Mouse (Mus musculus) limb, embryonic 15.5 days (tissue): ENCODE results near the gene Prss16. TPM values are rescaled to one million over a fixed set of nuclear protein-coding genes. Genes with fewer than 3 reads are reported as not detected.

ENCODE experiments used
- ATAC-seq: fragments of 200-750 bp; cut with Nextera tagmentation; 2 replicates; pipeline ENCODE4 v1.8.0; 2017; ENCODE audit warnings: low read depth, moderate TSS enrichment; ENCODE audit not compliant: insufficient number of reproducible peaks, low FRiP score, low TSS enrichment
- H3K27ac ChIP-seq: fragments of 300-500 bp; sonication (generic); 2 replicates; pipeline ENCODE4 v1.5.1; 2015; ENCODE audit warnings: moderate library complexity, mild to moderate bottlenecking, inconsistent platforms
- H3K27me3 ChIP-seq: fragments of 300-500 bp; sonication (generic); 2 replicates; pipeline ENCODE4 v1.6.1; 2015; ENCODE audit warnings: inconsistent platforms
- H3K36me3 ChIP-seq: fragments of 300-500 bp; sonication (generic); 2 replicates; pipeline ENCODE4 v1.6.1; 2015; ENCODE audit warnings: inconsistent platforms
- H3K4me1 ChIP-seq: fragments of 300-500 bp; sonication (generic); 2 replicates; pipeline ENCODE4 v1.6.1; 2015; ENCODE audit warnings: inconsistent platforms
- H3K4me2 ChIP-seq: fragments of 300-500 bp; sonication (generic); 2 replicates; pipeline ENCODE4 v1.6.1; 2015; ENCODE audit warnings: mild to moderate bottlenecking, inconsistent platforms
- H3K4me3 ChIP-seq: fragments of 300-500 bp; sonication (generic); 2 replicates; pipeline ENCODE4 v1.5.1; 2015; ENCODE audit warnings: mild to moderate bottlenecking, inconsistent platforms
- H3K9ac ChIP-seq: fragments of 300-500 bp; sonication (generic); 2 replicates; pipeline ENCODE4 v1.6.1; 2015; ENCODE audit warnings: inconsistent platforms
- H3K9me3 ChIP-seq: fragments of 300-500 bp; sonication (generic); 2 replicates; pipeline ENCODE4 v1.6.1; 2016; ENCODE audit warnings: inconsistent platforms
- WGBS: fragments of 180-500 bp; shearing (Covaris S2); methylation state at CpG from one replicate; pipeline ENCODE4 v1.1.7; 2015; 5-methylcytosine and 5-hydroxymethylcytosine counted together
- polyA plus RNA-seq: library from polyadenylated mRNA; unstranded; fragments of >200 nt; fragmentation: Nextera tagmentation; extraction: Ambion mirVana; gene quantifications from 2 replicates; pipeline ENCODE4 v1.2.1, GENCODE M21; 2015

Prss16 gene
- polyA plus RNA-seq, 1 experiment from 2014 or later = 1.2 TPM

DNA sequence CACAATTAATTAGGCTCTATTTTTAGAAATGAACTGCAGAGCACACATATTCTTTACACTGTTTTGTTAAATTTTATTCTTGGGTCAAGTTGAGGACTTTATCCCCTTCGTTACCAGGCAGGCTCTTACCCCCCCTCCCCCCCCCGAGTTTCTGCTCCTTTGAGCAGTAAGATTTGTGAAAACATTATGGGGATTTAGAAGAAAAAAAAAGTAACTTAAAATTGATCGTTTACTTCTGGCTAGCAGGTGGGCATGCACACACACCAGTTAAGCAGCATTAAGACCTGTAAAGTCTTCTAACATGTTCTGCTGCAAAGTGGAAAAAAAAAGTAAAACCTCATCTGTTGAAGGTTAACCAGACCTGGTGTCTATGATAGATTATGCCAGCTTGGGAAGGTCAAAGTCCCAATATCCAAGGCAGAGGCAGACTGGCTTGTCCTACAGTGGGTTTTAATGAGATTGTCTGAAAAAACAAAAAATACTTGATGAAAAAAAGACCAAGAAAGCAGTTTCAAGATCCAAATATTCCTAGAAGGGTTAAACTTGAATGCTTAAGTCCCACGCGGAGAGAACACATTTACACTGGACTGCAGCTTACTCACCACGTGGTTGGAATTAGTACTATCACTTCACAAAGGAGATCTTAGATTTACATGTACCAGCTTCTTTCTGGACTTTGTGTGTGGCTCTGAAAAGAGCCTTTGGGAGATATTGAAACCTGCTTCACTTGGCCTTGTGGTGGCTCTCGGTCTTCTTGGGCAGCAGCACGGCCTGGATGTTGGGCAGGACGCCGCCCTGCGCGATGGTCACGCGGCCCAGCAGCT lies 25.1 kb upstream of the Prss16 start:
- Histone ChIP-seq H3K27me3 (no peaks in the 10 kb centered on the region), H3K27ac (peak overlapping the region; percentile 77), H3K4me1 (peaks cover 15% of the 10 kb centered on the region), H3K9ac (0 out of 2 replicates have a peak overlapping the region, but pooled peaks have one; percentile 14), H3K4me2 (peak overlapping the region; percentile 52), H3K9me3 (no peaks in the 10 kb centered on the region), H3K4me3 (peak overlapping the region; percentile 43), H3K36me3 (no peaks in the 10 kb centered on the region)
- under 1% methylated on average over 14 of the region's 14 CpGs for WGBS
- ATAC-seq = no peak

DNA sequence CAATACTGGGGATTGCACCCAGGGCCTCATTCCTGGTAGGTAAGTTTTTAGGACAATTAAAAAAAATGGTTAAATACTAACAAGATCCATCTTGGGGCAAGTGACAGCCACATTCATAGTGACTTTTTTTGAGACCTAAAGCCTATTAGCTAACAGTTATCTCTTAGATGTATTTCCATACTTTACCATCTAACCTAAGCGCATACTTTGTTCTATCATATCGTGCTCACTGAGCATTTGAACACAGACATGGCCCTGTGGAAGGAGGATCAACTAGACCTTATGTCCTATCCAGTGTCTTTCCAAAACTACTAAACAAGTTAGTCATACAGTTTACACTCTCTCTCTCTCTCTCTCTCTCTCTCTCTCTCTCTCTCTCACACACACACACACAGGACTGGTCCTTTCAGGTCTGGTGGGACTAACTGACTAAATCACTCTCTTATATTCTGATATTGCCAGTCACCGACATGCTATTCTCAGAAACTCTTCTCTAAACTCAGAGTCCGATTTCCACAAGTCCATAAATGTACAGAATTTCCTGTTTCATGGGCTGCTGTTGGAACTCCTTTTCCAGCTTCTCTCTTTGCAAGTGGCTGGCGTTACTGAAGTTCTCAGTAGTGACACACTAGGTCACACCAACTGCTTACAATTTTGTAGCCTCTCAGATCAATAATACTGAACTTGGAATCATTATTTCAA lies 24.4 kb upstream of the Prss16 start:
- Histone ChIP-seq H3K4me3 (peak overlapping the region; percentile 43; the same call in 1 of the 2 replicates), H3K9me3 (no peaks in the 10 kb centered on the region), H3K36me3 (no peaks in the 10 kb centered on the region), H3K9ac (no peak overlapping the region), H3K27me3 (no peaks in the 10 kb centered on the region), H3K4me2 (peak overlapping the region; percentile 52; the same call in 1 of the 2 replicates), H3K27ac (no peak overlapping the region), H3K4me1 (peaks cover 15% of the 10 kb centered on the region)
- ATAC-seq = no peak
- WGBS = 40% methylated on average over 5 of the region's 5 CpGs

DNA sequence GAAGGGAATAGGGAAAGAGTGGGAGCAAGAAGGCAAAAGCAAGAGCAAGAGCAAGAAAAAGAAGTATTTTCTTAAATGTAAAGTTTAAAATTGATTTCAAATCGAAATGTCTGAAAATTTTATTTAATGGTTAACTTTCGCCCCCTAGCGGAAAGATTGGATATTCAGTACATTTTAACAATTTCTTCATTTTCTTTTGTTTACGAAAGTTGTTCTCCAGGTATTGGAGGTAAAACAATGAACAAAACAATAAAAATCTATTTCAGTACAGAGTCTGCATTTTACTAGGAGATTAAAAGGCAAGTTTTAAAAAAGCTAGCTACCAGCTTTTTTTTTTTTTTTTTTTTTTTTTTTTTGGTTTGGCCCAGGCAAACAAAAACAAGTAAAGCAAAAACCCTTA lies 21.0 kb upstream of the Prss16 start:
- Histone ChIP-seq H3K27ac (no peak overlapping the region), H3K27me3 (no peaks in the 10 kb centered on the region), H3K9ac (no peak overlapping the region), H3K4me2 (no peak overlapping the region), H3K4me1 (peaks cover 12% of the 10 kb centered on the region), H3K4me3 (no peak overlapping the region), H3K36me3 (no peaks in the 10 kb centered on the region), H3K9me3 (no peaks in the 10 kb centered on the region)
- WGBS = 9% methylated on average over 4 of the region's 4 CpGs
- ATAC-seq = no peak

DNA sequence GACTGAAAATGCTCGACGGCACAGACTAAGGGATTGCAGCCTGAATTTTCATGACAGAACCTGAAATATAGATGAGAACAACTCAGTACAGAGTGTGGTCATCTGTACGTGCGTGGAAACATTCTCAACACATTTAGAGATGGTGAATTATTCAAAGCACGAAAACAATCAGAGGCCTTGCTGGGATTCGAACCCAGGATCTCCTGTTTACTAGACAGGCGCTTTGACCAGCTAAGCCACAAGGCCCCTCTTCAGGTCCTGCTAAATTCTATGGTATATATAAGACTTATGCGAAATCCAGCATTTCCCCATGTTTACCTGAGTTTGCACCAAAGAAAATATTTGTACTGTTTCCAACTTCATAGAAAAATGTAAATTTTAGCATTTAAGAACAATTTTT lies 20.4 kb upstream of the Prss16 start:
- Histone ChIP-seq H3K4me1 (peaks cover 10% of the 10 kb centered on the region), H3K9ac (no peak overlapping the region), H3K36me3 (no peaks in the 10 kb centered on the region), H3K4me2 (no peak overlapping the region), H3K27me3 (no peaks in the 10 kb centered on the region), H3K27ac (no peak overlapping the region), H3K4me3 (no peak overlapping the region), H3K9me3 (no peaks in the 10 kb centered on the region)
- 37% methylated on average over 8 of the region's 8 CpGs for WGBS
- ATAC-seq = no peak

DNA sequence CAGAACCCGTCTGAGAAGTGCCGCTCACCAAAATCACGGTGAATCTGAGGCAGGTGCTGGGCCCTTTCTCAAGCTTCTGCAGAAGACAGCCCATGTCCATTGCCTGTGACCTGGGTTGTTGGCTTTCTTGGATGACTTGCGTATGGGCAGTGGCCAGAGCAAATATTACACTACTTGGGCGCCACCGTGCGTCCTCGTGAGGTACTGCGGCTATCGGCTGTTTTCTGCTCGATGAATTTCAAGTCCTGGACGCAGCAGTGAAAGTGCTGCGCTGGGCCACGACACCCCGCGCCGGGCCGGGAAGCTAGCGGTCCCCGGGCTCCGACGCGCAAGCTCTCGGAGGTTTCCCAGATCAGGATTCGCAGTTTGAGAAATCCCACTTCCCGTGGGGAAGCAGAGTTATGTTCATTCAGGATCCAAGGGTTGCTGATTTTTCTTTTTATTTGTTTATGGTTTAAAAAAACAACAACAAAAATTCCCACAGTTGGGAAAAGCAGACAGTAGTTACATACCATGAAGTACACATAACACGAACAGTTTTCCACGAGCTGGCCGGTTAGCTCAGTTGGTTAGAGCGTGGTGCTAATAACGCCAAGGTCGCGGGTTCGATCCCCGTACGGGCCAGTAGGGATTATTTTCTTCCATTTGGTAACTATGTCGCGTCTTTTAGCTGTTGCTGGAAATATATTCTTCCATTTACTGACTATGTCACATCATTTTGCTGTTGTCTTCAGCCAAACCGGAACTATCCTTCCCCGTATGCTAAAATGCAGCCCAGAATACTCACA lies 19.3 kb upstream of the Prss16 start:
- no peaks in the 10 kb centered on the region for H3K9me3 ChIP-seq
- H3K27me3 ChIP-seq = no peaks in the 10 kb centered on the region
- H3K4me2 ChIP-seq = peak overlapping the region; percentile 52
- 0 out of 2 replicates have a peak, but pooled peaks cover 4% of the 10 kb centered on the region for H3K4me1 ChIP-seq
- H3K4me3 ChIP-seq = peak overlapping the region; percentile 51
- H3K9ac ChIP-seq = peak overlapping the region; percentile 51; the same call in 1 of the 2 replicates
- peak; percentile 76 for ATAC-seq
- no peaks in the 10 kb centered on the region for H3K36me3 ChIP-seq
- WGBS = 1% methylated on average over 40 of the region's 40 CpGs
- H3K27ac ChIP-seq = peak overlapping the region; percentile 88

DNA sequence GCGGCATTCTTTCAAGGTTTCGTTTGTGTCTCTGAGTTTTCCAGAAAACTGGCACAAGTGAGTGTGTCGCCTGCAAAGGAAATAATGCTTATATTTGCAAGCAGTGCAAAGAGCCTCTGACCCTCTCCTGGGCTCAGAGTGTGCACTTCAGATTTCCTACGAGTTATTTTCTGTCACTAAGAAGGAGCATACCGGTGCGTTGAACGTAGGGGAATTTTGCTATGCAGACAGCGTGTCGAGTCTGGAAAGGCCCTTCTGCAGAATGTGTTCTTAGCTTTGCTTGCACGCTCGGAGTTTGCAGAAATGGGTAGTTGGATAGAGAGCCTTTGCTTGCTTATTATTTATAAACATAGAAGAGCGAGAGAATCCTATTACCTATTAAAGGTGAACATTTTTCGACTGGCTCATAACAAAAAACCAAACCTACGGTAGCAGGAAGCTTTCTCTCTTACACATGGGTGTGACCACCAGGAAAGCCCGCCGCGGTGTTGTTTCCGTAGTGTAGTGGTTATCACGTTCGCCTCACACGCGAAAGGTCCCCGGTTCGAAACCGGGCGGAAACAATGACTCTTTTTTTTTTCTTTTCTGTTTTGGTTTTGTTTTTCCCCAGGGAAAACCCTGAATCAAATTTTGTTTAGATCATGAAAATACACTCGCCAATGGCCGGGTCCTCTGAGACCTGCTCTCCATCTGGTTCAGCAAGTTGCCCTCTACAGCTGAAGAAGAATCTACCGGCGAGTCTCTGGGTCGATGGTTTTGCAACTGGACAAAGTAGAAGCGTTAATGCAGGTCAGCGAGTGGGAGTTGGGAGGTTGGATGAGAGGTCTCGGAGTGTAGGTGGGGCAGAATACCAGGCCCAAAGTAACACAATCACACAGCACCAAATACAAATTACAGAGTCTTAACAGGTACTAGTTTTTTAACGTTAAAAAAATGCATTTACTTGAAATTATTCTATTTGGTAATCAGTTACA lies 16.8 kb upstream of the Prss16 start:
- Histone ChIP-seq H3K4me3 (peak overlapping the region; percentile 46), H3K4me2 (peak overlapping the region; percentile 52), H3K9ac (0 out of 2 replicates have a peak overlapping the region, but pooled peaks have one; percentile 14), H3K27ac (peak overlapping the region; percentile 44; the same call in 1 of the 2 replicates), H3K27me3 (no peaks in the 10 kb centered on the region), H3K36me3 (no peaks in the 10 kb centered on the region), H3K9me3 (no peaks in the 10 kb centered on the region), H3K4me1 (peaks cover 7% of the 10 kb centered on the region; the same call in 1 of the 2 replicates)
- WGBS = 1% methylated on average over 35 of the region's 35 CpGs
- ATAC-seq = peak; percentile 60; the same call in 1 of the 2 replicates

DNA sequence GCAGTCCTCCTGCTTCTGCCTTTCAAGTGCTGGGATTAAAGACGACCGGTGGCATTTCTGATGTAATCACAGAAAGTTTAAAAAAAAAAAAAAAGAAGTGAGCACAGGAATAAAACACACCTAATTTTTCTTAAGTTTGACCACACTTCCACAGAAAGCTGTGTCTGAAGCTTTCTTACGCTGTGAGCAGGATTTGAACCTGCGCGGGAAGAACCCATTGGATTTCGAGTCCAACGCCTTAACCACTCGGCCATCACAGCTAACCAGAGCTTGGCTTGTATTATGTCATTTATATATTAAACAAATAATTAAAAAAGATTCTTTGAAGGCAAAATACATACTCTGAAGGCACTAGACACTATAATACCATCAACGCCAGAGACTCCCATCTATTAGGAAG lies 12.7 kb upstream of the Prss16 start:
- WGBS = 1% methylated on average over 9 of the region's 9 CpGs

DNA sequence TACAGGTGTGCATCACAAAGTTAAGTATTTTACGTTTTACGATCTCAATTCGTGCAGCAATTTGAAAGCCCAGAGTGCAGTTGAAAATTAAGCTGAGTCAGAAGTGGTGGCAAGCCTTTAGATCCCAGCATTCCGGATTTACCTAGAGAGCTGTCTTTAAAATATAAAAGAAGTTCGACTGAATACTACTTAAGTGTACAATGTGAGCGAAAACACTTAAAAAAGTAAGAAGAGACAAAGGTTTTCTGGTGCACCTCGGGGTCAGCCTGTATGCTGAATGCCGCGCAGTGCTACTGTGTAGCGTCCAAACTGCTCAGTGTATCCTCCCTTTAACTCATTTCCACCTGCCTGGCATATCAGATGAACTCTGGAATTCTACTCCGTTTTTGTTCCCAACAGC lies 12.0 kb upstream of the Prss16 start:
- WGBS = under 1% methylated on average over 11 of the region's 11 CpGs
- 0 out of 2 replicates have a peak overlapping the region, but pooled peaks have one; percentile 10 for H3K9ac ChIP-seq
- H3K27ac ChIP-seq = no peak overlapping the region
- peaks cover 35% of the 10 kb centered on the region for H3K27me3 ChIP-seq
- peaks cover 18% of the 10 kb centered on the region for H3K4me1 ChIP-seq
- no peaks in the 10 kb centered on the region for H3K9me3 ChIP-seq
- H3K36me3 ChIP-seq = no peaks in the 10 kb centered on the region
- H3K4me2 ChIP-seq = peak overlapping the region; percentile 56
- H3K4me3 ChIP-seq = peak overlapping the region; percentile 45
- no peak for ATAC-seq

More for the DNA sequence above, 12.7 kb upstream of the Prss16 start:
- Histone ChIP-seq H3K36me3 (no peaks in the 10 kb centered on the region), H3K4me3 (peak overlapping the region; percentile 45), H3K27me3 (peaks cover 32% of the 10 kb centered on the region), H3K9ac (0 out of 2 replicates have a peak overlapping the region, but pooled peaks have one; percentile 10), H3K27ac (no peak overlapping the region), H3K9me3 (no peaks in the 10 kb centered on the region), H3K4me1 (peaks cover 18% of the 10 kb centered on the region), H3K4me2 (peak overlapping the region; percentile 56)
- no peak for ATAC-seq

DNA sequence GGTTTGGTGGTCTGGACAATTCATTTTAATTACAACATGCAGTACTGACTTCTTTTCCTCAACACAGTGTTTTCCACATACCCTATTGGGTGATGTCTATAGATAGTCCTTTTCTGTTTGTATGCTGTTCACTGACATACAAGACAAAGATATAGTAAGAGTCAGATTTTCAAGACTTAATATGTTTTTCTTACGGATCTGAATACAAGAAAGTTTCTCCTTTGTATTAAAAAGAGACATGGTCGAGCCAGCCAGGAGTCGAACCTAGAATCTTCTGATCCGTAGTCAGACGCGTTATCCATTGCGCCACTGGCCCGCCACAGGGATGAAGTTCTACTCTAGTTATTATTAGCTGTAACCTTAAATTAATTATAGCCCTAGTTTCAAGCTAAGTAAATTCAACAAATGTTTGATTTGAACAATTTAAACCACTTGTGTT lies 11.4 kb upstream of the Prss16 start:
- Histone ChIP-seq H3K4me3 (peak overlapping the region; percentile 45), H3K9me3 (no peaks in the 10 kb centered on the region), H3K27me3 (peaks cover 40% of the 10 kb centered on the region), H3K9ac (no peak overlapping the region), H3K27ac (no peak overlapping the region), H3K4me1 (peaks cover 16% of the 10 kb centered on the region), H3K4me2 (peak overlapping the region; percentile 56), H3K36me3 (no peaks in the 10 kb centered on the region)
- ATAC-seq = no peak
- under 1% methylated on average over 8 of the region's 8 CpGs for WGBS

DNA sequence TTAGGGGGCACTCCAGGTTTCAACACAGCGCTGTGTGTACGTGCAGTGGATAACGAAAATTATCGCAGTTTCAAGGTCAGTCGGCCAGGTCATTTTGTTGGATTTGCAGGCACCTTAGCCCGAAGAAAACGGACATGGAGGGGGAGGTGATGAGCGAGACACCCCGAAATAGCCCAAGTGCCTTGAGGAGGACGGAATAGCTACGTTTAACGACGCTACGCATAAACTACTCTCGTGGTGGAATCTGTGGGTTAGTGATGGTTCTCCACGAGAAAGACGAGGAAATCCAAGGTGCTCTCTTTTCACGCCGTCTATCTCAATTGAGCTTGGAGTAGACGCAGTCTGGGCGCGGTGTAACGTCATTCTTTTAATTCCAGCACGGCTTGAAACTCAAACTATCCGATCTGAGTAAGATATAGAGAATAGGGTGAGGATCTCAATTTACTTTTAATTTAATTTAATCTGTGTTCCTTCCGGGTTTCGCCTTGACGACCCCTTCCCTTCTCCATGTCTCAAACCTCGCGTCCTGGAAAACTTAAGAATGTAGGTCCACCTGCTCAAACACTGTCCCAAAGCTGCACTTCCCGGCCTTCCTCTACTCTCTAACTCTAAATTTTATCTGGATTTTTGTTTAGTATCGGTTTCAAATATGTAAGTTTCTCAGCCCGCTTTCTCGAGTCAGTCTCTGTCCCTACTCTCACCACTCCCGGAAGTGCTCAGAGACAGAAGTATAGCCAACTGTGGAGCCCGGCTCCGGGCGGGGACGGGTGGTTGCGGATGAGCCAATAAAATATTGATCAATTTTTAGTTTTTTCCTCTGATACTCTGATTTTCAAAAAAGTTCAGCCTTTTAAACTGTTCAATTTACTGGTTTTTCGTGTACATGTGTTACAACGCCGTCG lies 10.6 kb upstream of the Prss16 start:
- ATAC-seq = no peak
- H3K9ac ChIP-seq = no peak overlapping the region
- no peak overlapping the region for H3K27ac ChIP-seq
- H3K9me3 ChIP-seq = no peaks in the 10 kb centered on the region
- peak overlapping the region; percentile 56 for H3K4me2 ChIP-seq
- no peaks in the 10 kb centered on the region for H3K36me3 ChIP-seq
- H3K27me3 ChIP-seq = peaks cover 44% of the 10 kb centered on the region
- peaks cover 14% of the 10 kb centered on the region for H3K4me1 ChIP-seq
- H3K4me3 ChIP-seq = peak overlapping the region; percentile 45
- WGBS = under 1% methylated on average over 44 of the region's 44 CpGs
